Mouse (Mus musculus) brown adipose tissue, adult 24 weeks (tissue): ENCODE results near the gene Aco2. TPM values are rescaled to one million over a fixed set of nuclear protein-coding genes. Genes with fewer than 3 reads are reported as not detected.

Experiments
- H3K27ac ChIP-seq: fragments of 200-500 bp; replicated peaks from 2 replicates; pipeline ENCODE4 v1.5.1; 2012; ENCODE audit warnings: low read depth, mild to moderate bottlenecking, low read length
- H3K4me1 ChIP-seq: fragments of 200-500 bp; 2 replicates; pipeline ENCODE4 v1.6.1; 2012; ENCODE audit warnings: low read length, mixed read lengths; ENCODE audit not compliant: control insufficient read depth, insufficient read depth, insufficient read length
- H3K4me3 ChIP-seq: fragments of 200-500 bp; 2 replicates; pipeline ENCODE4 v1.5.1; 2012; ENCODE audit warnings: low read depth, mild to moderate bottlenecking, low read length, moderate library complexity; ENCODE audit not compliant: insufficient read depth
- polyA plus RNA-seq: library from polyadenylated mRNA; stranded (reverse); fragments of >200 nt; gene quantifications from 2 replicates; pipeline ENCODE4 v1.2.4, GENCODE M21; 2012; ENCODE audit not compliant: missing spikeins, insufficient read depth, insufficient read length

Aco2 gene
- polyA plus RNA-seq, 1 experiment = 3,633 TPM

DNA sequence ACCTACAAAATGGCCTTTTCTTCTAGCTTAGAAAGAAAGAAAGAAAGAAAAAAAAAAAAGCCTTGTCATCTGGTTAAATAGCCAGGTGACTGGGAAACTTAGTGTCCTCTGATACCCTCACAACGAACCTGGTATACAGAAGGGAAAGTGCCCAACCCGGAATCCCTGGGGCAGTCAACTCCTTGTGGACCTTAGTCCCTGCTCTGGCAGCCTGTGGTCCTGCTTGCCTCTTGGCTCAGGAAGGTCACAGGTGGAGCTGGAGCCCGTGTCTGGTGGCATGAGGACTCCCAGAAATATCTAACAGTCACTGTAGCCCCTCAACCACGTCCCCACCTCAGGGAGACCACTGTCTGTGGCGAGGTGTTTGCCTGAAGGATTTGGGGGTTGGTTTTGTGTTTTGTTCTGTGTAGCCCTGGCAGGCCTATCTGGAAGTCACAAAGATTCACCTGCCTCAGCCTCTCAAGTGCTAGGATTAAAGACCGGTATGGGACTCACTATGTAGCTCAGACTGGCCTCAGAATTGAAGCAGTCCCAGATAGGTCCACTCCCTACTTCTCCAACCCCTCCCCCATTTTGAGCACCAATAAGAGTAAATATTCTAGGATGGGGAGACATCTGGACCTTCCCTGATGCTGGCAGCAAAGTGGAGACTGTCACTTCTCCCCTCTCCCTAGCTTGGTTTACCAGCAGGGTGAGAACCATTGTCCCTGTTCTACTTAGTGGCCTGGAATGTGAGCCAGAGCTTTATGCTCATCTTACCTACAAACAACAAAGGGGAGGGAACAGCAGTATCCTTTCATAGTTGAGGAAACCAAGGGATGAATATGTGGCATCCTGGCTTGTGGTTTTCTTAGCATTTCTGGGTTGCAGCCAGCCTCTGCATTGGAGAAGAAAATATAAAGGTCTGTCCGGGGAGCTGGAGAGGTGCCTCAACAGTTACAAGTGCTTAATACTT is 34.9 kb upstream of the Aco2 start:
- no peak overlapping the region for H3K4me3 ChIP-seq
- H3K27ac ChIP-seq = peak overlapping the region; percentile 96
- H3K4me1 ChIP-seq = peaks cover 10% of the 10 kb centered on the region

DNA sequence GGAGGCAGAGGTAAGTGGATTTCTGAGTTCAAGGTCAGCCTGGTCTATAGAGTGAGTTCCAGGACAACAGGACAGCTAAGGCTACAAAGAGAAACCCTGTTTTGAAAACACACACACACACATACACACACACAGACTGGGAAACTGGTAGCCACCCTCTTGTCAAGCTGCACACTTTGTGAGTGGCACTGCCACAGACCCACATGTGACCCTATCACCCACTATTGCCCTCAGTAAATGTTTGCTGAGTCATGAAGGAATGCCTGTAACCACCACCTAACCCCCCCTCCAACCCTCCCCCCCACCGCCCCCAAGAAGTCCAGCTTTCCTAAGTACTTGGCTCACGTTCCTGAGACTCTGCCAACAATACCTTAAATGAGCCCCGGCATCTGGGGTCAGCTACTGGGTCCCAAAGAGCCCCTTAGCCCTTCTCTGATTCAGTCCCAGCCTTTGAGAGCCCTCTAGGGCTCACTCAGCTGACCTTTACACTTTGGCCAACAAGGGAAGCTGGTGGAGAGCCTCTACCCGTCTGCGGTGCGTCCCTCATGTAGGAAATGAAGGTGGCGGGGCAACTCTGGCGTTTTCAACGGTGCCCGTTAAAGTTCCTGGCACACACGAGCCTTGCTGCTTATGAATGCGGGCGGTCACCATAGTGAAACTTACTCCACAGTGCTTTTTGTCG is 33.4 kb upstream of the Aco2 start:
- Histone ChIP-seq H3K4me1 (peaks cover 10% of the 10 kb centered on the region), H3K4me3 (no peak overlapping the region), H3K27ac (peak overlapping the region; percentile 96)

DNA sequence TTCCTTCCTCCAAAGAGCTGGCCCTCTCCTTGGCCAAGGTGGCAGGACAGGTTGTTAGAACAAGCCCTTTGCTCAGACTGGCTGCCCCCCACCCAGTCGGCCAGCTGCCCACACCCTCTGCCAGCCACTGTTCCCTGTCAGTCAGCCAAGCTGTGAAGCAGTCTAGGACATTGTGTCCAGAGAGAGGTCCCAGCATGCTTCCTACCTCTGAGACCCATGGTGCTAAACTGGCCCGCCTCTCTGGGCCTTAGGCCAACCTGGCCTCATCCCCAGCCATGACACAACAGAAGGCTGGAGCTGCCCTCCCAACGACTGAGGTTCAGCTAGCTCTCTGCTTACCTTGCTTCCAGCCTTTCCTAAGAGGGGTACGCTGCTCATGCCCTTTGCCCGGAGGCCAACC is 32.5 kb upstream of the Aco2 start:
- H3K27ac ChIP-seq = peak overlapping the region; percentile 99
- peaks cover 10% of the 10 kb centered on the region for H3K4me1 ChIP-seq
- H3K4me3 ChIP-seq = no peak overlapping the region

DNA sequence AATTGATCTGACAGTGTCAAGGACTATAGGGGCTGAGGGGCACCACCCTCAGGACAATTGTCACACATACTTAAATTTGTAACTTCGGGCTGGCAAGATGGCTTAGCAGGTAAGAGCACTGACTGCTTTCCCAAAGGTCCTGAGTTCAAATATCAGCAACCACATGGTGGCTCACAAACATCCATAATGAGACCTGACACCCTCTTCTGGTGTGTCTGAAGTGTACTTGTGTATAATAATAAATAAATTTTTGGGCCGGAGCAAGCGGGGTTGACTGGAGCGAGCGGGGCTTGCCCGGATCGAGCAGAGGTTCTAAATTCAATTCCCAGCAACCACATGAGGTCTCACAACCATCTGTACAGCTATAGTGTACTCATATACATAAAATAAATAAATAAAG is 31.8 kb upstream of the Aco2 start:
- no peak overlapping the region for H3K4me3 ChIP-seq
- peaks cover 15% of the 10 kb centered on the region for H3K4me1 ChIP-seq
- peak overlapping the region; percentile 99 for H3K27ac ChIP-seq

DNA sequence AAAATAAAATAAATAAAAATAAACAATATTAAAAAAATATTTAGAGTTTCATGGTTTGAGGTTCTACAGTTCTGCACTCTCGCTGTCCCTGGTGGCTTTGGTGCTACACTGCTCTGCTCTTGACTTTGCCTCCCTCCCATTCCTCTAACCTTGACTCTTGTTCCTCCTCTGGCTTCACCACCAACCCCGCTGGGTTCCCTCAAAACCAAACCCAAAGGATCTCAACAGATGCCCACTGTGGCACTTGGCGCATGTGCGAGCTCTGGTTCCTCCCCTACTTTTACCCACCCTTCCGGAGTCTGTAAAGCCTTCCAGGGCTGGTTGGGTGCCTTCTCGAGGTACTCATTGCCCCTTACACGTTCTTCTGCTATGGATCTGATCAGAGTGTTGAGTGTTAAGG is 29.8 kb upstream of the Aco2 start:
- H3K4me1 ChIP-seq = peaks cover 20% of the 10 kb centered on the region
- H3K27ac ChIP-seq = peak overlapping the region; percentile 66
- no peak overlapping the region for H3K4me3 ChIP-seq

DNA sequence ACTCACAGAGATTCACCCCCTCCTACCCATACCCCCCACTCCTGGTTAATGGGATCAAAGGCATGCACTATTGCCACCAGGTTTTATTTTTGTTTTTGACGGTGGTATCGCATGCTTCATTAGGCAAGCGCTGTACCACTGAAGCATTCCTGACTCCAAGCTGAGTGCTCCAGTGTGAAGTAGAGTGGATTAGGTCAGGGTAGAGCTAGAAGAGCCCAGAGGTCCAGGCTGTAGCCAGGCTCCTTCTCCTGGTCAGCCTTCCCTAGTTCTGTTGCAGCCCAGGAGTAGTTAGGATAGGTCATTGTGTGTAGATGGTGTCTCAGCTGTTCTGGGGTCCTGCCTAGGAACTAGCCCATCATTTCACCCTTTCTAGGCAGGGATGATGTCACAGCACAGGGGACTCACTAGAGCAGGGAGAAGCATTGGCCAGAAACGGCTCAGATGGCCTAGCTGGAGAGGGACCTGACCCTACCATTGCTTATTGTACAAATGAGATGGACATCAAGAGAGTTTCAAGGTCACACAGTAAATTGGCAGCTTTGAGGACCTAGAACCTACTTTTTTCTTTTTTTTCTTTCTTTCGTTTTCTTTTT is 27.0 kb upstream of the Aco2 start:
- Histone ChIP-seq H3K4me3 (no peak overlapping the region), H3K27ac (peak overlapping the region; percentile 99), H3K4me1 (peaks cover 21% of the 10 kb centered on the region)

DNA sequence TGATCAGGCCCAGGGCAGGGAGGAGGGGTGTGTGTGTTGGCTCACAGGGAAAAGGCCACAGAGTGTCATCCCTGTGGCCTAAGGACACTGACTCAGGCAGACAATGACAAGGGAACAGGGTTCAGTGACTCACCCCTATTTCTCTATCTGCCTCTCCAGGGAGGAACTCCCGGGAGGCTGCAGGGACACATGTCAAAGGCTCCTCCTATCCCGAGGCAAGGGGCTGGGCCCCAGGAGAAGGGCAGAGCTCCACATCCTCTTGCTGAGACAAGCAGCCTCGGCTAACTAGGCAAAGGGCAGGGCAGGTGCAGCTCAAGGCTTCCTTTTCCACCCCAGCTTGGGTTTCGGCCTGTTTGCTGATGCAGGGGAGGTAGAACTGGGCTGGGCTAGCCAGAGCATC is 26.4 kb upstream of the Aco2 start:
- peak overlapping the region; percentile 99 for H3K27ac ChIP-seq
- peaks cover 20% of the 10 kb centered on the region for H3K4me1 ChIP-seq

DNA sequence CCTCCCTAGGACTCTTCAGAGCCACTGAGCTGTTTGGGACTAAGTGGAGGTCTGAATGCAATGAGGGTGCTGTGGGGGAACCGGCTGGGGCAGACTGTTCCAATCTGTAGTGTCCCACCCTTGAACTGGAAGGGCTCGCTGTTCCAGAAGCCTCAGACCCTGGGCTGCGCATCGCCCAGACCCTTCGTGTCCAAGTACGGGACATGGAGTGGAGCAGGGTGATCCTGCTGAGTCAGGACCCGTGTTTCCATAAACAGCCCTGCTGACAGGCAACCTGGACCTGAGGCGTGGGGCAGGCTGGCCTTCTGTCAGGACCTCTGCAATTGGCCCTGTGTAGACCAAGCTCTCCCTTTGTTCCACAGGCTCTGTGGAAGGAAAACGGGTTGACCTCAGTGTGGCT is 25.4 kb upstream of the Aco2 start:
- peaks cover 18% of the 10 kb centered on the region for H3K4me1 ChIP-seq
- peak overlapping the region; percentile 83 for H3K27ac ChIP-seq
- H3K4me3 ChIP-seq = no peak overlapping the region

More for the DNA sequence above, 26.4 kb upstream of the Aco2 start:
- no peak overlapping the region for H3K4me3 ChIP-seq

DNA sequence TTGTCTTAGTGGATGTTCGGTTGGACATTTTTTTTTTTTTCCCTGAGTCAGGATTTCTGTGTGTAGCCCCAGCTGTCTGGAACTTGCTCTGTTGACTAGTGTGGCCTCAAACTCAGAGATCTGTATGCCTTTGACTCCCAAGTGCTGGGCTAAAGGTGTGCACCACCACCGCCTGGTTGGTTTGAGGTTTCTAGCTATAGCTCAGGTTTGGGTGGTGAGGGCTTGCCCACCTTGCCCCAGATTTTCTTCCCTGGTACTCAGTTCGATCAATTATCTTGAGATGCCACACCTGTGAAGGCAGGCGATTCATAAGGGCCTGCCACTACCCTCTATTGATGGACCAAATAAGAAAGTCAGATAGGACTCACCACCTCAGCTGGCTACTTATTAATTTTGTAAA is 24.9 kb upstream of the Aco2 start:
- Histone ChIP-seq H3K27ac (peak overlapping the region; percentile 83), H3K4me1 (peaks cover 18% of the 10 kb centered on the region), H3K4me3 (no peak overlapping the region)

DNA sequence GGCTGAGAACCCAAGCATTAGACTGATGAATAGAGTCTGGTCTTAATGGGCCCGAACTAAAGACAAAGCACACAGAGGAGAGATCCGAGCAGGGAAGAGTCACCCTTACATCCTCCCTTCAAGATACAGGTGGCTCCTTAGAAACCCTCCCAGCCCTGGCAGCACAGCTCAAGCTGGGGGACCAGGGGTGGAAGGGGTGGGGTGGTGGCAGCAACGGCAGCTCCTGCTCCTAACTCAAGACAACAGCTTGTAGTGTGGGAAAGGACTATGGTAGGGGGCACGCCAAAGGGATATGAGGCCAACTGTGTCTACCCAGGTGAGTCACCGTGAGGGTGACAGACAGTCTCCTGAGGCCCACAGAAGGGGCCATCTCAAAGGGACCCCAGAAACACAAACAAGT is 24.2 kb upstream of the Aco2 start:
- Histone ChIP-seq H3K27ac (peak overlapping the region; percentile 83), H3K4me3 (no peak overlapping the region), H3K4me1 (peaks cover 22% of the 10 kb centered on the region)

DNA sequence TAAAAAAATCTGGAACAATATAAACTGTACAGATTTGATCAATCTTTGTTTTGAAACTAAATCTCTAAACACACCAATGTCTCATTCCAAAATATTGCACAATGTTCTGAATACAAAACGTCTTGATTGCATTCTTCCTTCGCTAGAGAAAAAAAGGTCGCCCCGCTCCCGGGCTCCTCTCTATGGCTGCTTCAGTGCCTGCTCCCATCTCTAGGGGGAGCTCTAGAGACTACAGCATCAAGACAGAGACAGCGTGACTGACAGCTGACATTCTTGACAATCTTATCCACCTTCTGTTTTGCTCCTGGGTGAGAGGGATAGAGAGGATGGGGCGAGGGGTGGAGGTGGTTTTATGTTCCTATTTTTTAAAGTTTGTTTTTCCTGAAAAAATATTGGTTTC is 23.8 kb upstream of the Aco2 start:
- no peak overlapping the region for H3K4me3 ChIP-seq
- peaks cover 22% of the 10 kb centered on the region for H3K4me1 ChIP-seq
- no peak overlapping the region for H3K27ac ChIP-seq

DNA sequence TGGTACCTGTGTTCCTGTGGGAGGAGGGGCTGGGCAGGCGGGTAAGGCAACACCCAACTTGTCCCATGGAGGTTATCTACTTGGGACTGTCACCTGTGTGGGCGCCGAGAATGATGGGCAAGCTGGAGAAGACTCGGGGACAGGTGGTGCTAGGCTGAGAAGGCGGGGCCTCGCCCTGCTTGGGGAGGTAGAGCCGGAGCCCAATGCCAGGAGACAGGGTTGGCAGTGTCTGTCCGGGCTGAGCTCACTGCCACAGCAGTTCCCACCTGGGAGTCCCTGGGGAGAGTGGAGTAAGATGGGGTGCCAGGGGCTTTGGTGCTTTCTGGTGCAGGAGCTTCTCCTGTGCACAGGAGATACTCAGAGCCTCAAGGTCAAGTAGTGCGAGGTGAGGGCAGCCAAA is 23.0 kb upstream of the Aco2 start:
- H3K4me1 ChIP-seq = peaks cover 22% of the 10 kb centered on the region
- 0 out of 2 replicates have a peak overlapping the region, but pooled peaks have one; percentile 30 for H3K4me3 ChIP-seq
- peak overlapping the region; percentile 80 for H3K27ac ChIP-seq

DNA sequence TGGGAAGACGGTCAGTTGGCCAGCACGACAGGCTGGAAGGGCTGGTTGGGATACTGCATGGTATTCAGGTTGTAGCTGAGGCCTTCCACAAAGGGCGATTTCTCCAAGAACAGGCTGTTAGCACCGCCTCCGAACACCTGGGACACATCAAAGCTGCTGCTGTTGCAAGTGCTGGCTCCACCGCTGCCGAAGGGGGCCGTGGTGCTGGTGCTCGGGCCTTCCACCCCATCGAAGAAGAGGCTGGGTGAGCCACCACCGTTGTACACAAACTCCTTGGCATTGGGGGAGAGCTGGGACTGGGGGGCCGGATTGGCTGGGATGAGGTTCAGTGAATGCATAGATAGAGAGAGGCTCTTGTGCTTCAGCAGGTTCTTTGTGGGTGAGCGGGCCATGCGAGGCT is 21.4 kb upstream of the Aco2 start:
- H3K4me1 ChIP-seq = peaks cover 17% of the 10 kb centered on the region
- H3K4me3 ChIP-seq = peak overlapping the region; percentile 17; the same call in 1 of the 2 replicates
- H3K27ac ChIP-seq = peak overlapping the region; percentile 88

DNA sequence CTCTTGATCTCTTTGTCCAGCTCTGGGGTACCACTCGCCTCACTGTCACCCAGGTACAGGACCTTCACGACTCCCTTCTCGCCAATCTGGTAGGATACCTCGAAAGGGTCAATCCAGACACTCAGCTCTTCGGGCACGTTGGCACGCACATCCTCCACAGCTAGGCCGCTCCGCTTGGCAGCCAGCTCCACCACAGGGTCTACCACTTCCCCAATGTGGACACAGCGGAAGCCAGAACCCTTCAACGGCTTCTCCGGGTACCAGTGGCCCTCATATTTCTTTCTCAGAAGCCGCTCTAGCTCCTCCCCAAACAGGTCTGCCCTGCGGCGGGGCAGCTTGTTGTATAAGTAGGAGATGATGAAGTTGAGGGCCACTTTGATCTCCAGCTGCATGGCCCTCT is 20.7 kb upstream of the Aco2 start:
- peak overlapping the region; percentile 17 for H3K4me3 ChIP-seq
- peak overlapping the region; percentile 88 for H3K27ac ChIP-seq
- H3K4me1 ChIP-seq = peaks cover 14% of the 10 kb centered on the region

DNA sequence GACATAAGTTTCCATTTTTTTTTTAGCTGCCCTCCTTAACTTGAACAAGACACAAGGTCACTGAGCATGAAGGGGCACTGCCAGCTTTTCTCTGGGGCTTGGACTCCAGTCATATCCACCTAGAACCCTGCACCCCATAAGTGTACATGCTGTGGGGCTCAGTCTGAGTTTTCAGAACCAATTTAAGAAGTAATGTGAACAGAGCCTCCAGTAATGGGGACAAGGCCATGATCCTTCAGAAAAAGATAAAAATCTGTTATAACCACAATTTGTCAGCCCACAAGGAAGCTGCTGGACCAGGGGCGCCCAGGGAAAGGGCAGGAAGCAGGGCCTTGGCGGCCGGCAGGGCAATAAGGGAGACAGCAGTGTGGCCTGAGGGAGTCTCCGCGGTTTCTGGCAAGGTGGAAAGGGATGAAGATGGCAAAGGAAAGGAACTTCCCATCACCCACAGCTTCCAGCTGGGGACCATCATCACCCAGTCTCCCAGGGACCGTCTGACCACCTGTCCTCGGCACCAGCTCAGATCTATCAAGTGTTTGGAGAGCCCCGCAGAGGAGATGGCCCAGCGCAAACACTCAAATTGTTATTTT is 19.6 kb upstream of the Aco2 start:
- Histone ChIP-seq H3K27ac (peak overlapping the region; percentile 88), H3K4me1 (peaks cover 8% of the 10 kb centered on the region; the same call in 1 of the 2 replicates), H3K4me3 (peak overlapping the region; percentile 18)
